Mouse (Mus musculus) small intestine, adult 2 months (tissue): Measurements from ENCODE around the gene Smarcc1.

Source experiments
- CTCF ChIP-seq: fragments of 200-500 bp; IDR thresholded peaks from 2 replicates; pipeline ENCODE4 v1.5.1; 2012; ENCODE audit warnings: low read depth, mild to moderate bottlenecking, control low read depth, inconsistent platforms, low read length, moderate library complexity, mixed read lengths; ENCODE audit not compliant: insufficient replicate concordance, insufficient read length; ENCODE audit errors: extremely low read depth
- POLR2A ChIP-seq: fragments of 200-500 bp; IDR thresholded peaks from 2 replicates; pipeline ENCODE4 v1.6.1; 2012; ENCODE audit warnings: low read depth, mild to moderate bottlenecking, control low read depth, inconsistent platforms, low read length, moderate library complexity

DNA sequence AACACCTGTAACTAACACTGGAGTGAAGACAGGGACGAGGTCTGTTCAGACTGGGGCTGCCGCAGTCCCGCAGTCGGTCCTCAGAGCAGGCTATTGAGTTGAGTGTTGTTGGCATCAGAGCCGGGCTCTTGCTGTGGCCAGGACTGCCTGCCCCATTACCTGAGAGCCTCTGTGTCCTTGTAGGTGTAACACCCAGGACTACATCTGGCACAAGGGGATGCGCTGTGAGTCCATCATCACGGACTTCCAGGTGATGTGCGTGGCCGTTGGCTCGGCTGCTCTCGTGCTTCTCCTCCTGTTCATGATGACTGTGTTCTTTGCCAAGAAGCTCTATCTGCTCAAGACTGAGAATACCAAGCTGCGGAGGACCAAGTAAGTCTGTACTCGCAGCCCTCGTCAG, 133.3 kb downstream of the Smarcc1 start:
- TF ChIP-seq CTCF (no peak), POLR2A (no peak)
